Mouse (Mus musculus): ENCODE results near the gene Znrf1. TPM values are rescaled to one million over a fixed set of nuclear protein-coding genes. Genes with fewer than 3 reads are reported as not detected.

The Znrf1 gene
- total RNA-seq, 2 experiments from 2014 or later: 58.6 to 69.8 TPM

DNA sequence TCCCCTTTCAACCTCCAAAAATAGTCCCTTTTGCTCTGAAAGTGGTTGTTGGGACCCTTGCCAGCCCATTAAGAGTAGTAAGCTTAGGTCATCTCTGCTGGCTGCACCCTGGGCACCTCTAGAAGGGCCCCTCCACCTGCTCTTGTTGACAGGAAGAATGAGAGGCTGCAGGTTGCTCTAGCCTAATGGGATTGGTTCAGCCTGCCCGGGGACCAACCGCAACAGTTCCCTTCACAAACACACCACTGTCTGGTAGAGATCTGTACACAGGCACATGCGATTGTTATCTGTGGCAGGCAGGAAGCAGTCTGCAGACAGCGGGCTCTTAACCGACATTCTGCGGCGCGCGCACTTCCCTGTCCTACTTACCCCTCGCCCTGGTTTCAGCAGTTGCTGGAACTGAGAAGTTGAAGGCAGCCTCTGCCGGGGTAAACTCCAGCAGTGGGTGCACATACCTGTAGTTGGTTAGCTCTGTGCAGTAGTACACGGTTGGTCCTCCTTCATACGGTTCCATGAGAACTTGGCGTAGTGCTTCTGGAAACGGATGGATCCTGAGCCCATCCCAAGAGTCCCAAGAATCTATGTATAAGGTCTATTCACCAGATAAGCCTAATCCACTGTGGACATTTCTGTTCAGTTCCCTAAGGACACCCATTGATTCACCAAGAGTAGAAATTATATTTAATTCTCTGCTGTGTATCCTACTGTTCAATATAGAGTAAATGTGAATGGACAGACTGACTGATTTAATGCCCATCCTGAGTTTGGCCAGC lies 60.0 kb downstream of the Znrf1 start:
- Histone ChIP-seq H3K4me3 (peak overlapping the region; percentile 16), H3K27ac (peak overlapping the region; percentile 70)
- intact Hi-C loops (cut with DNase I): no loop called here
- DNase-seq: no peak
- no peak for TF ChIP-seq CTCF (IDR thresholded peaks at IDR 0.05)

DNA sequence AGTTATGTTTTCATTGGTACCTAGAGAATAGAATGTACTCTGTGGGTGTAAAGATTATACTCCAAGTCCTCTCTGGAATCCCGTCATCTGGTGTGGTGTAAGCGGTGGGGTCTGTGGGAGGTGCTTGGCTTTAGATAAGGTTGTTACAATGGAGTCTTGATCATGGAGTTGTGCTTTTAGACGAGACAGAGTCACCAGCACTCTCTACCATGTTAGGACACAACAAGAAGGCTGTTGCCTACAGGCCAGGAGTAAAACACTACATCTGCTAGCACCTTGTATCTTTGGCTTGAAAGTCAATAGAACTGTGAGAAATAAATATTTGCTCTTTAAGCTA lies 60.6 kb downstream of the Znrf1 start:
- intact Hi-C loops (cut with DNase I): no loop called here
- no peak for TF ChIP-seq CTCF (IDR thresholded peaks at IDR 0.05)
- no peak overlapping the region; the same call in 1 of the 2 replicates for H3K4me3 ChIP-seq
- no peak for DNase-seq
- peak overlapping the region; percentile 70 for H3K27ac ChIP-seq

DNA sequence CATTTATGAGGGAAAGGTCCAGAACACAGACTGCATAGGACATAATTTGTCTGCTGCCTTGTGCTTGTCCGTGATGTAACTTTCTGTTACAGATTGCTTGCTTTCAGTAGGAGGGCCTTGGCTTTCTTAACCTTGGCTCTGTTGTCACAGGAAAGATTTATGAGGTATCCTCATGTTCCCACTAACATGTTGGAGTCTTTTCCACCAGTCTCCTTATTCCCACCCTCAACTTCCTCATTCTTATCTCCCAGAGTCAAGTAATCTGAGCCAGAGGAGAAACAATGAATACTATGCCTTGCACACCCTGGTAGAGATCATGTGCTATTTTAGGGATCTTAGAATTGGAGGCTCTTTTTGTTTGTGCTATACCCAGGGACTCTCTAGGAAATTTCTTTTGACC lies 61.4 kb downstream of the Znrf1 start:
- H3K4me3 ChIP-seq: peak overlapping the region; percentile 27

DNA sequence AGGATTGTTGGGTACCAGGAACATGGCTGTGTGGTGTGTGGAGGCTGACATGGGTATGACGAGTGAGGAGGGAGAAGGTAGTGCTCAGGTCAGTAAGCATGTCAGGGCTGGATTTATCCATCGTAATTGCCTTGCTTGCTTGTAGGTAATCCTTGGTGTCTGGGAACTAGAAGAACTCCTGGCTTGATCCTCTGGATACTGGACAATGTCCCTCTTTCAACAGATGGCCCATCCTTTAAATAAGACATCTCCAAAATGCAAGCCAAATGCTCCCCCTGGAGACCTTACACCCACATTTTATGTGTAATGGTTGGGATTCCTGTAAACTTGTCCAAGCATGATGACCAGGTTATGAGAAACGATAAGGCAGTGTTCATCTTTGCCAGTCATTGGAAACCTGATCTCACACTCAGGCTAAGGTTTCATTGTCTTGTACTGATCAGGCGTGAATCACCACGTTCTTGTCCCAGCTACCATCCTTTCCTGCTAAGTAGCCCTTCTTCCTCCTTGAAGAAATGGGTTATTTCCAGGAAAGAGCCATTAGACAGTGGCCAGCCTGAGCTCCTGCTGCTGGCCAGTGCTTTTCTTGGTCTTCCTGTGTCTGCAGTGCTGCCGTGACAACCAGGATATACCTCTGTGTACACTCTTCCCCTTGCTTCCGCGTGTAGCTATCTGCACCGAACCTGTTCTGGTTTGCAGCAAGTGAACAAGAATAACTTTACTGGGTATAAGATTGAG lies 64.0 kb downstream of the Znrf1 start:
- peak overlapping the region; percentile 40; the same call in 1 of the 2 replicates for H3K27ac ChIP-seq
- no peak for TF ChIP-seq CTCF (IDR thresholded peaks at IDR 0.05)
- DNase-seq: no peak
- intact Hi-C loops (cut with DNase I): no loop called here
- H3K4me3 ChIP-seq: no peak overlapping the region

More for the DNA sequence above, 61.4 kb downstream of the Znrf1 start:
- no peak for TF ChIP-seq CTCF (IDR thresholded peaks at IDR 0.05)
- peak overlapping the region; percentile 70 for H3K27ac ChIP-seq
- intact Hi-C loops (cut with DNase I): no loop called here
- DNase-seq: no peak

DNA sequence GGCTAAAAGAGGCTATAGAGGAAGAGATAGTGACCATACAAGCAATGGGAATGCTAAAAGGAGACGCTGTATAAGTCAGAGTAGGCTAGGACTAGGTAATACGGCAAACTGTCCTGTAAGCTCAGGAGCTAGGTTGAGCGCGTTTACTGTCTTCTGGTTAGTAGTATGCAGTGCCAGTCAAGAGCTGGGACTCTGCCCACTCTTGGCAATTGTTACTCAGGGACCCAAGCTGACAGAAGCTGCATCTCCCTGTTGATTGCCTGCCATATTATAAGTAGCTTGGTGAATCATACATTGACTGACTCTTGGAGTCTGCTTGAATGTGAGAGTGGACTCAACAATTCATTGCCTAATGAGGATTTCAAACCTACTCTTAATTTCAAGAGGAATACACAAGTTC lies 66.2 kb downstream of the Znrf1 start:
- DNase-seq: no peak
- intact Hi-C loops (cut with DNase I): no loop called here
- no peak overlapping the region for H3K27ac ChIP-seq
- no peak for TF ChIP-seq CTCF (IDR thresholded peaks at IDR 0.05)
- H3K4me3 ChIP-seq: no peak overlapping the region

DNA sequence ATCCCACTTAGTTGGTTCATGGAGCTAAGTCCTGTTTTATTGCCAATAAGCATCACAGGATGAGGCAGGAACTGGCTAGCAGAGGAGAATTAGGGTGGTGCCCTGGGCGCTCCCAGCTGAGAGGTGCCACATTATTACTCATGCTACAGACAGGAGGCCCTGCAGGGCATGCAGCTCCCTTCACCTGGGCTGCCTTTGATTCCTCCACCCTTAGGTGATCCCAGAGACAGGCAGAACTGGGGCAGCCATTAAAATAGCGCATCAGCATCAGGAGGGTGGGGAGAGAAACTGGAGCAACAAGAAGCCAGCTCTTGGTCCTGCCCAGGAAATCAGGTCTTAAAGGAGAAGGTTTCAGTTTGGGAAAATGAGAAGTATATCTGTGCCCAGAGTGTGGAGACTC lies 69.1 kb downstream of the Znrf1 start:
- intact Hi-C loops (cut with DNase I): no loop called here
- TF ChIP-seq CTCF (IDR thresholded peaks at IDR 0.05): no peak
- H3K4me3 ChIP-seq: no peak overlapping the region
- peak overlapping the region; percentile 35; the same call in 1 of the 2 replicates for H3K27ac ChIP-seq
- DNase-seq: no peak

DNA sequence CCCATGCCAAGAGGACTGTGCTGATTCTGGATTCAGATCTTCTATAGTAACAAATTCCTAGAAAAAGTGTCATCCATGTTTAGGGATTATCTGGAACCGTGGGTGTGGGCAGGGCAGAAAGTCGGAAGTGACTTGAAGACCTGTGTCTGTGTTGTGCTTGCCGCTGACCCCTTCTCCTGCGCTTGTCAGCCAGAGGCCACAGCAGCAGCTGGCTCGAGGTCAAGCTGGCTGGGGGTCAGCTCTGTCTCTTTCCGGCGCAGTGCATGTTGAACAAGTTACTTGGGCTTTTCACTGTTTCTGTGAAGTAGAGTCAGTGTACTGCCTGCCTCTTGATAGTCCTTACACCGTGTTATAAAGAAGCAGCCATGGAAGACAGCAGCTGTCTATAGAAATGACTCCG lies 71.1 kb downstream of the Znrf1 start:
- TF ChIP-seq CTCF (IDR thresholded peaks at IDR 0.05): no peak
- Histone ChIP-seq H3K27ac (peak overlapping the region; percentile 16; the same call in 1 of the 2 replicates), H3K4me3 (no peak overlapping the region)
- DNase-seq: no peak
- intact Hi-C loops (cut with DNase I): no loop called here

DNA sequence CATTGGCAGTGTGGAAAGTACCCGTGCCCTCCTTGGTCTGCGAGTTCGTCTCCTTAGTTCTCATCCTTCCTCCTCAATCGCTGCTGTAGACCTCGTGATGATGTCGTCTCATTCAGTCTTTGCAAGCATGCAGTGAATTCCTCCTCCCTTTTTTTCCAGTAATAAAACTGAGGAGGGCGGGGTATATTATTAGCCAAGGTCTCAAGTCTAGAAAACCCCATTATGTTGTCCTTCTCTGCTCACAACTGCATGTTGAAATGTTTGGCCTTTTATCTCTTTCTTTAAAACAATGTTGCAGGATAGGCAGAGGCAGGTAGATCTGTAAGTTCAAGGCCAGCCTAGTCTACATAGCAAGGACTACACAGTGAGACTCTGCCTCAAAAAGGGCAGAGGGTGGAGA lies 71.5 kb downstream of the Znrf1 start:
- TF ChIP-seq CTCF (IDR thresholded peaks at IDR 0.05): no peak
- intact Hi-C loops (cut with DNase I): no loop called here
- H3K4me3 ChIP-seq: no peak overlapping the region
- no peak for DNase-seq
- H3K27ac ChIP-seq: no peak overlapping the region

DNA sequence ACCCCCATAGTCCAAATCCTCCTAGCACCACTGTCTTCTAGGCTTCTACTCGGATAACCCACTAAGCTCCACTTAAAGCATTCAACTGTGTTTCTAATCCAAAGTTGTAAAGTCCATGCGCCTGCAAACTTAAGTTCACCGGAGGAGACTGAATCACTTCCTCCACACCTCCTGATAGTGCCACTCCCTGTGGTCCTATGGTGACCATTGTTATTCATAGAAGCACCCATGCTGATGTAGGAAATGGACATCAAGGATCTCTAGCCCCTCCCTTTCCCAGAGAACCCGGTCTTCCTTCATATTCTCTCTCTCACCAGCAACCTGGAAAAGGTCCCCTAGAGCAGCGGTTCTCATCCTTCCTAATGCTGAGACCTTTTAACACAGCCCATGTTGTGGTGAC lies 77.3 kb downstream of the Znrf1 start:
- TF ChIP-seq CTCF (IDR thresholded peaks at IDR 0.05): no peak
- intact Hi-C loops (cut with DNase I): no loop called here
- Histone ChIP-seq H3K4me3 (no peak overlapping the region), H3K27ac (peak overlapping the region; percentile 35; the same call in 1 of the 2 replicates)
- DNase-seq: no peak

DNA sequence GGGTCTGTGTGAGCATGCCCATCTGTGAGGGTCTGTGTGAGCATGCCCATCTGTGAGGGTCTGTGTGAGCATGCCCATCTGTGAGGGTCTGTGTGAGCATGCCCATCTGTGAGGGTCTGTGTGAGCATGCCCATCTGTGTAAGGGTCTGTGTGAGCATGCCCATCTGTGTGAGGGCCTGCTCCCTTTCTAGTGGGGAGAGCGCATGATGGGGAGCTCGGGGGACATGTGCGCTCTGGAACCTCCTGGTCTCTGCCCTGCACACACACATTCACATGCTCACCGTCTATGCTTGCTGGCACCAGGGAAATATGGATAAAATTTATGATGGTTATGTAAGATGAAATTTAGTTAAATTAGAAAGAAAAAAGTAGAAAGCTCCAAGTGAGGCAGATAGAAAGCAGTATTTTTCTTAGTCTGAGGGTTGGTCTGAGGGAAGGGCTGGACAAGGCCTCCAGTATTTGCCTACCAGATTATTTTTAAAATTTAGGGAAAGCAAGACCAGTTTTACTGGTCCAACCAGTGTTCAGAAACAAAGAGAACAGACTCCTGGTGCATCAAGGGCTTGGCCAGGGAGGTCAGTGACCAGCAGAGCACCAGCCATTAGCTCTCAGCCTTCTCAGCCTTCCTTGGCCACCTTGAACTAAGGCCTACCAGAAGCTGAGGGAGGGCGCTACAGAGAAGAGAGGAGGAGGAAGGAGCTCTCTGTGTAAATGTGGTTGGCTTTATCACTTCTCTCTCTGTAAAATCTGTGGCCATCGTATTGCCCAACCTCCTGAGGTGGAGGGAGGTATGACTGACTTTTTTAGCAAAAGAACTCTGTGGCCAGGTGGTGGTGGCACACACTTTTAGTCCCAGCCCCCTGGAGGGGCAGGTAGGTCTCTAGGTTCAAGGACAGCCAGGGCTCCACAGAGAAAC lies 79.1 kb downstream of the Znrf1 start:
- H3K4me3 ChIP-seq: no peak overlapping the region
- no peak overlapping the region; the same call in 1 of the 2 replicates for H3K27ac ChIP-seq
- no peak for DNase-seq
- TF ChIP-seq CTCF (IDR thresholded peaks at IDR 0.05): no peak
- intact Hi-C loops (cut with DNase I): no loop called here

DNA sequence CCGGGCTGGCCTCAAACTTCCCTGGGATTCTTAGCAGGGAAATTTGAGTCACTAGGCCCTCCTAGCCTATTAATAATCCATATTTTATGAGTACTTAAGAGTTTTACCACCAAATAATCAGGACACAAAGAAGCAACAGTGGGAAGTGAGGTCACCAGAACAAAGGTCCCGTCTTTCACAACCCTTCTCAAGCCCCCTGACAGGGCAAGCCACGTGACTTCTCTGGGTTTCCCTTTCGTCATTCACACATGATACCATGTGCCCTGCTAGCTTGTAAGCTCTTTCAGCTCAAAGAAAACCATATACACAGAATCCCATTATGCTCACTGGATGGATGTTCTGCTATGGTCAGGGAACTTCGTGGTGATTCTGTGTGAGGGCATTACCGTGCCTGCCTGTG lies 81.9 kb downstream of the Znrf1 start:
- DNase-seq: no peak
- TF ChIP-seq CTCF (IDR thresholded peaks at IDR 0.05): no peak
- intact Hi-C loops (cut with DNase I): no loop called here
- H3K4me3 ChIP-seq: no peak overlapping the region
- peak overlapping the region; percentile 97 for H3K27ac ChIP-seq

DNA sequence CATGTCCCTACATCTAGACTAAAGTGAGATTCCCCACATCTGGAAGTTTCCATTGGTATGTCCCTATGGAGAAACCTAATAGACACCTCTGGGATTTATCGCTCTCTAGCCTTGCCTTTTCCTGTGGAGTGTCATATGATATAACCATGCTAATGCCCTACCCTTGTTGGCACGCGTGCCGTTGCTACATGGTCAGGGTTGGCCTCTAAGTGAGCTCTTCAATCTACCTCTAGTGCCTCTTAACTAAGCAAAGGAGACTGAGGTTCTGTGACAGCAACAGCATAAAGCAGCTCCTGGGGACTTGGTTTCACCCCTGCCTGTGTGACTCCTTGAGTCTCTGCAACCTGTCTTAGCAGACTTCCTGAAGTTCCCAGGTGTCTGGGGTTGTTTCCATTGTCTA lies 82.4 kb downstream of the Znrf1 start:
- no peak for TF ChIP-seq CTCF (IDR thresholded peaks at IDR 0.05)
- peak; percentile 62 for DNase-seq
- Histone ChIP-seq H3K4me3 (no peak overlapping the region), H3K27ac (peak overlapping the region; percentile 97)
- intact Hi-C loops (cut with DNase I): no loop called here

Data from gastrocnemius, adult 2 months (tissue).